Mouse (Mus musculus) lung, embryonic 16.5 days (tissue): ENCODE measurements around the gene Syngr2. TPM values are rescaled to one million over a fixed set of nuclear protein-coding genes. Genes with fewer than 3 reads are reported as not detected.

Source experiments
- ATAC-seq: fragments of 200-750 bp; cut with Nextera tagmentation; 2 replicates; pipeline ENCODE4 v1.8.0; 2017; ENCODE audit warnings: low read depth, mild to moderate bottlenecking, moderate library complexity
- H3K27ac ChIP-seq: fragments of 300-500 bp; sonication (generic); 2 replicates; pipeline ENCODE4 v1.5.1; 2014; ENCODE audit warnings: mild to moderate bottlenecking, control low read depth, low read length
- H3K27me3 ChIP-seq: fragments of 300-500 bp; sonication (generic); 2 replicates; pipeline ENCODE4 v1.6.1; 2014; ENCODE audit warnings: low read depth, low read length, mixed read lengths; ENCODE audit not compliant: control insufficient read depth, insufficient read depth
- H3K36me3 ChIP-seq: fragments of 300-500 bp; sonication (generic); 2 replicates; pipeline ENCODE4 v1.6.1; 2014; ENCODE audit warnings: low read length; ENCODE audit not compliant: control insufficient read depth, insufficient read depth
- H3K4me1 ChIP-seq: fragments of 300-500 bp; sonication (generic); replicated peaks from 2 replicates; pipeline ENCODE4 v1.6.1; 2014; ENCODE audit warnings: low read length, mixed read lengths; ENCODE audit not compliant: control insufficient read depth, insufficient read depth
- H3K4me2 ChIP-seq: fragments of 300-500 bp; sonication (generic); 2 replicates; pipeline ENCODE4 v1.6.1; 2014; ENCODE audit warnings: low read depth, low read length, control low read depth
- H3K4me3 ChIP-seq: fragments of 300-500 bp; sonication (generic); 2 replicates; pipeline ENCODE4 v1.5.1; 2014; ENCODE audit warnings: mild to moderate bottlenecking, low read length, control low read depth
- H3K9ac ChIP-seq: fragments of 300-500 bp; sonication (generic); 2 replicates; pipeline ENCODE4 v1.6.1; 2014; ENCODE audit warnings: low read length, control low read depth
- H3K9me3 ChIP-seq: fragments of 300-500 bp; sonication (generic); 2 replicates; pipeline ENCODE4 v1.6.1; 2016; ENCODE audit warnings: low read length; ENCODE audit not compliant: control insufficient read depth
- WGBS: fragments of 180-500 bp; shearing (Covaris S2); extraction: QIAGEN DNeasy Blood & Tissue Kit; methylation state at CpG from one replicate; pipeline ENCODE4 v1.1.7; 2014; 5-methylcytosine and 5-hydroxymethylcytosine counted together
- polyA plus RNA-seq: library from polyadenylated mRNA; unstranded; fragments of >200 nt; fragmentation: Nextera tagmentation; extraction: Ambion mirVana; gene quantifications from 2 replicates; pipeline ENCODE4 v1.2.1, GENCODE M21; 2015

Gene Syngr2
- polyA plus RNA-seq, 1 experiment from 2014 or later = 79.5 TPM

- WGBS = 3% methylated on average over 38 of the region's 38 CpGs
- Histone ChIP-seq H3K4me3 (peak overlapping the region; percentile 61), H3K36me3 (no peaks in the 10 kb centered on the region), H3K27ac (peak overlapping the region; percentile 97), H3K4me1 (peaks cover 41% of the 10 kb centered on the region), H3K9me3 (no peaks in the 10 kb centered on the region), H3K27me3 (no peaks in the 10 kb centered on the region; the same call in 1 of the 2 replicates), H3K4me2 (peak overlapping the region; percentile 98), H3K9ac (peak overlapping the region; percentile 77)
- peak; percentile 34 for ATAC-seq
These were observed 29.9 kb upstream of the Syngr2 start for GRCm38 (mm10) chr11:117779434-117780198.

GRCm38 (mm10) chr11:117780199-117780515, 29.3 kb upstream of the Syngr2 start:
- H3K4me1 ChIP-seq = peaks cover 41% of the 10 kb centered on the region
- peak overlapping the region; percentile 61 for H3K4me3 ChIP-seq
- no peaks in the 10 kb centered on the region; the same call in 1 of the 2 replicates for H3K27me3 ChIP-seq
- H3K9ac ChIP-seq = peak overlapping the region; percentile 77
- peak overlapping the region; percentile 97 for H3K27ac ChIP-seq
- ATAC-seq = peak; percentile 6; the same call in 1 of the 2 replicates
- H3K4me2 ChIP-seq = peak overlapping the region; percentile 98
- under 1% methylated on average over 17 of the region's 17 CpGs for WGBS
- H3K36me3 ChIP-seq = no peaks in the 10 kb centered on the region
- no peaks in the 10 kb centered on the region for H3K9me3 ChIP-seq

- Histone ChIP-seq H3K36me3 (no peaks in the 10 kb centered on the region), H3K27ac (peak overlapping the region; percentile 97), H3K9me3 (no peaks in the 10 kb centered on the region), H3K9ac (peak overlapping the region; percentile 77), H3K4me3 (peak overlapping the region; percentile 61), H3K4me1 (peaks cover 41% of the 10 kb centered on the region), H3K4me2 (peak overlapping the region; percentile 98), H3K27me3 (no peaks in the 10 kb centered on the region; the same call in 1 of the 2 replicates)
- peak; percentile 75 for ATAC-seq
- 1% methylated on average over 19 of the region's 19 CpGs for WGBS
These were observed 28.8 kb upstream of the Syngr2 start for GRCm38 (mm10) chr11:117780582-117781111.

DNA sequence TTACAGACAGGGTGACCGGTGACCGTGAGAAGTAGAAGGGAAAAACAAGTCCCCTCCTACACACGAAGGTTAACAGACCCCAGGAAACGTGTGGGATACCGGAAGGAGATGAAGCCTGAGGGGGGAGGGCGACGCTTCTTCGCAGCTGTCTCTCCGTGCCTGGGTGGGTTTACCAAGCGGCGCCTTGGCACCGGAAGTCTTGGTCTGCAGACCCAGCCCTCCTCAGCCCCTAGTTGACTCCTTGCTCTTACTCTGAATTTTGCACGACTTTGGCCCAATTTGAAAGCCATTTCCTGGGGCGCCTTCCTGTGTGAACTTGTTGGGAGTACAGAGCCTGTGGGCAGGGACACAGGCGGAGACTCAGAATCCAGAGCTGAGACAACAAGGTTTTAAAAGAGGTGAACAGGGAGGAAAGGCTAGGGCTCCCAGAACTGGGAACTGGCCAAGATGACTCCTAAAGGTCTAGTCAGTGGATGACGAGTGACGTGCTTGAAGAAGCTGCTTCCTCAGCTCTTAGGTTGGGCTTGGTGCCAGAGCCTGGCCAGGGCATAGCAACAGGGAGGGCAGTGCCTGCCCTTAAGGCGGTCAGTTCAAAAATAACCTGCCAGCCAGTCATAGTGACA, 28.2 kb upstream of the Syngr2 start:
- Histone ChIP-seq H3K9ac (peak overlapping the region; percentile 19), H3K4me3 (peak overlapping the region; percentile 61), H3K4me2 (peak overlapping the region; percentile 98), H3K27ac (peak overlapping the region; percentile 97), H3K36me3 (no peaks in the 10 kb centered on the region), H3K4me1 (peaks cover 41% of the 10 kb centered on the region), H3K9me3 (no peaks in the 10 kb centered on the region), H3K27me3 (no peaks in the 10 kb centered on the region; the same call in 1 of the 2 replicates)
- ATAC-seq = no peak
- WGBS = 14% methylated on average over 18 of the region's 18 CpGs

- H3K4me3 ChIP-seq = peak within 1 kb of the TSS; percentile 61
- H3K4me1 ChIP-seq = peaks cover 41% of the 10 kb centered on the region
- no peaks in the 10 kb centered on the region for H3K36me3 ChIP-seq
- H3K9ac ChIP-seq = peak within 1 kb of the TSS; percentile 51
- H3K27me3 ChIP-seq = no peaks in the 10 kb centered on the region; the same call in 1 of the 2 replicates
- H3K9me3 ChIP-seq = no peaks in the 10 kb centered on the region
- ATAC-seq = peak; percentile 10
- peak within 1 kb of the TSS; percentile 97 for H3K27ac ChIP-seq
- WGBS = 46% methylated on average over 21 of the region's 24 CpGs
- H3K4me2 ChIP-seq = peak within 1 kb of the TSS; percentile 98
These were observed 27.3 kb upstream of the Syngr2 start, which contains the start of the genes Tmc8 and Tmc6 for GRCm38 (mm10) chr11:117781993-117782704. Tmc8 (plus strand) TSS chr11:117782076. Tmc6 (minus strand) TSS chr11:117782198.

DNA sequence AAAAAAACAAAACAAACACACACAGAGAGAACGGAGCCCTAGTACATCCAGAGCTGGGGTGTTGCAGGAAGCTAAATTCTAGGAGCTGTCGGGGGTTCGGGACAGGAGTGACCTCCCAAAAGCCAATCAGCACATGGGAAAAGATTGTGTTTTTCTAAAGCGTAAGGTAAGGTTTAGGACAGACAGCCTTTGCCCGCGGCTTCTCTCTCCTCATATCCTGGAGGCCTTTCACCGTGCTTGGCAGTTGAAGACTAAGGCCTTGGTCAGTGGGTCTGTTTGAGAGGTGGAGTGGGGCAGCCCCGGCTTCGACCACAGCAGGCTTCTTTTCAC, 26.8 kb upstream of the Syngr2 start:
- H3K4me2 ChIP-seq = peak overlapping the region; percentile 56
- no peaks in the 10 kb centered on the region for H3K36me3 ChIP-seq
- H3K9ac ChIP-seq = peak overlapping the region; percentile 8
- H3K4me3 ChIP-seq = peak overlapping the region; percentile 41
- no peaks in the 10 kb centered on the region; the same call in 1 of the 2 replicates for H3K27me3 ChIP-seq
- no peak for ATAC-seq
- no peaks in the 10 kb centered on the region for H3K9me3 ChIP-seq
- peaks cover 41% of the 10 kb centered on the region for H3K4me1 ChIP-seq
- H3K27ac ChIP-seq = peak overlapping the region; percentile 12
- 46% methylated on average over 9 of the region's 9 CpGs for WGBS

- Histone ChIP-seq H3K4me2 (peak overlapping the region; percentile 56), H3K36me3 (no peaks in the 10 kb centered on the region), H3K9me3 (no peaks in the 10 kb centered on the region), H3K27me3 (no peaks in the 10 kb centered on the region; the same call in 1 of the 2 replicates), H3K27ac (peak overlapping the region; percentile 12), H3K4me3 (peak overlapping the region; percentile 41), H3K4me1 (peaks cover 41% of the 10 kb centered on the region), H3K9ac (peak overlapping the region; percentile 8)
- 5% methylated on average over 31 of the region's 31 CpGs for WGBS
- ATAC-seq = peak; percentile 7; the same call in 1 of the 2 replicates
These were observed 26.4 kb upstream of the Syngr2 start for GRCm38 (mm10) chr11:117783089-117783488.

GRCm38 (mm10) chr11:117783683-117784309, 25.7 kb upstream of the Syngr2 start:
- no peaks in the 10 kb centered on the region for H3K36me3 ChIP-seq
- no peak for ATAC-seq
- H3K4me1 ChIP-seq = peaks cover 37% of the 10 kb centered on the region
- no peaks in the 10 kb centered on the region; the same call in 1 of the 2 replicates for H3K27me3 ChIP-seq
- H3K4me3 ChIP-seq = peak overlapping the region; percentile 41
- H3K9ac ChIP-seq = peak overlapping the region; percentile 8
- no peak overlapping the region for H3K27ac ChIP-seq
- H3K9me3 ChIP-seq = no peaks in the 10 kb centered on the region
- WGBS = 39% methylated on average over 10 of the region's 10 CpGs
- peak overlapping the region; percentile 56 for H3K4me2 ChIP-seq
